Mouse (Mus musculus): Measurements from ENCODE around the gene Zfp622. TPM values are rescaled to one million over a fixed set of nuclear protein-coding genes. Genes with fewer than 3 reads are reported as not detected.
A peak's percentile ranks its signal among the peaks of the same experiment; 100 is the strongest.

Gene Zfp622
- 28.7 and 31.8 TPM in 2 replicates for polyA plus RNA-seq (2015; fragmentation: Nextera tagmentation; extraction: Ambion mirVana)

DNA sequence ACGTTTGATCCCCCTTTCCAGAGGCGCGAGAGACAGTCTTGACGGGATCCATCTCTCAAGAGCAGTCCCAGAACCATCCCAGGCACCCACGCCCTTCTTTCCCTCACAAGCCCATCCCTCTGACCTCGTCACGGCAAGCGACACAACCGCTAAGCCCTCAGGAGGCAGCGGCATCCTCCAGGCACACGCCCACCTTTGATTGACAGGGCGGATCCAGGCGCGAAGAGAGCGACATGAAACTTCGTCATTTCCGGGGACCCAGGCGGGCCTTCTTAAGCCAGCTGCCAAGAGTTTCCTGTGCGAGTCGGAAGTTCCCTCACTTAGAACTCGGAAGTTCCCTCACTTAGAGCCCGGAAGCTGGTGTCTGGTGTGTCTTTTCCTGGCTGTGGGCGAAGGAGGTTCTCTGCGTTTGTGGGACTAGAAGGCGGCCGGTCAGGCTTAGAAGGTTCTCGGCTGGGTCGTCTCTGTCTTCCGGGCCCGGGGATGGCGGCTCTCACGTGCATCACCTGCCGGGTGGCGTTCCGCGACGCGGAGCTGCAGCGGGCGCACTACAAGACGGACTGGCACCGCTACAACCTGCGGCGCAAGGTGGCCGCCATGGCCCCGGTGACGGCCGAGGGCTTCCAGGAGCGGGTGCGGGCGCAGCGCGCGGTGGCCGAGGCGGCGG lies at the start of gene Zfp622:
Gene Zfp622 (plus strand): TSS at position 300 of the 667 bp plus-strand sequence.
- peaks cover 16% of the 10 kb centered on the region for H3K4me1 ChIP-seq
- peak; percentile 98 for ATAC-seq (ENCODE audit: low FRiP score, low read depth)
- peak within 1 kb of the TSS; percentile 93 for H3K9ac ChIP-seq
- peak within 1 kb of the TSS; percentile 92 for H3K27ac ChIP-seq
- H3K9me3 ChIP-seq = no peaks in the 10 kb centered on the region
- H3K4me3 ChIP-seq = peak within 1 kb of the TSS; percentile 76
- under 1% methylated on average over 57 of the region's 57 CpGs for WGBS
- peak within 1 kb of the TSS; percentile 84 for H3K4me2 ChIP-seq (replicated peaks)
- no peaks in the 10 kb centered on the region for H3K27me3 ChIP-seq
- H3K36me3 ChIP-seq = peaks cover 19% of the 10 kb centered on the region

DNA sequence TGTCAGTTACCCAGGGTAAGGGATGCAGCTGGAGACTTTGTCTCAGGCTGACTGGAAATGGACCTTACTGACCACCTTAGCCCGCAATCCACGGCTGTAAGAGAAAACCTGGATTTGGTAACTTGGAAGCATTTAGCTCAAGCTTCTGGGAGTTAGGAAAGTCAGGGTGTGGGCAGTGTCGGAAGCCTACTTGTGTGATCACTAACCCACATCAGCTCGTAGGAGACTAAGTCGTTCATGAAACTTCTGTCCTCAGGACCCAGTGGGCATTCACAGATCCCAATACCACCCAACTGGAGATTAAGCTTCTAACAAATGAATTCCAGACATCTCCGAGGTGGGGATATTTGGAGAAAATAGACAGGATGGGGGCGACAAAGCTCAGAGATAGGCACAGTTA lies 49.8 kb upstream of the Zfp622 start:
- H3K9me3 ChIP-seq = no peaks in the 10 kb centered on the region
- no peak overlapping the region for H3K4me2 ChIP-seq (replicated peaks)
- ATAC-seq (ENCODE audit: low FRiP score, low read depth) = no peak
- no peaks in the 10 kb centered on the region for H3K36me3 ChIP-seq
- no peak overlapping the region for H3K27ac ChIP-seq
- H3K4me1 ChIP-seq = peaks cover 3% of the 10 kb centered on the region
- 78% methylated on average over 7 of the region's 7 CpGs for WGBS
- H3K27me3 ChIP-seq = no peaks in the 10 kb centered on the region
- H3K9ac ChIP-seq = no peak overlapping the region
- H3K4me3 ChIP-seq = no peak overlapping the region

DNA sequence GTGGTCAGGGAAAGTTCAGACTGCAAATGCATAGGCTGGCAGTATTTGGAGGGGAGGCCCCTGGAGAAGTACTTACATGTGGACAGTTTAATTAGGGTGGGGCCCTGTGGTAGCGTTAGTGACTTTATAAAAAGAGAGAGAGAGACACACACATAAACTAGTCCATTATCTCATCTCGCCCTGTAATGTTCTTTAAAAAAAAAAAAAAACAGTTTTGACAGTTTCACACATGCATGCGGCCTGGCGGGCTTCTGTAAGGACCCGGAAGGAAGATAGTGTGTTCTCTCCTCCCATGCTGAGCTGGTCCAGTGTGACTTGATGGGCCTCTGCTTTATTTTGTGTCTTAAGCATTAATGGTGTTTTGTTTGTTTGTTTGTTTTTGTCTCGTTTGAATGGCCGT lies 45.7 kb upstream of the Zfp622 start:
- Histone ChIP-seq H3K9me3 (no peaks in the 10 kb centered on the region), H3K36me3 (no peaks in the 10 kb centered on the region), H3K9ac (no peak overlapping the region), H3K27ac (no peak overlapping the region), H3K4me1 (peaks cover 10% of the 10 kb centered on the region; the same call in 1 of the 2 replicates), H3K4me2 (replicated peaks) (no peak overlapping the region), H3K27me3 (peaks cover 3% of the 10 kb centered on the region; the same call in 1 of the 2 replicates), H3K4me3 (no peak overlapping the region)
- WGBS = 85% methylated on average over 7 of the region's 7 CpGs
- no peak for ATAC-seq (ENCODE audit: low FRiP score, low read depth)

DNA sequence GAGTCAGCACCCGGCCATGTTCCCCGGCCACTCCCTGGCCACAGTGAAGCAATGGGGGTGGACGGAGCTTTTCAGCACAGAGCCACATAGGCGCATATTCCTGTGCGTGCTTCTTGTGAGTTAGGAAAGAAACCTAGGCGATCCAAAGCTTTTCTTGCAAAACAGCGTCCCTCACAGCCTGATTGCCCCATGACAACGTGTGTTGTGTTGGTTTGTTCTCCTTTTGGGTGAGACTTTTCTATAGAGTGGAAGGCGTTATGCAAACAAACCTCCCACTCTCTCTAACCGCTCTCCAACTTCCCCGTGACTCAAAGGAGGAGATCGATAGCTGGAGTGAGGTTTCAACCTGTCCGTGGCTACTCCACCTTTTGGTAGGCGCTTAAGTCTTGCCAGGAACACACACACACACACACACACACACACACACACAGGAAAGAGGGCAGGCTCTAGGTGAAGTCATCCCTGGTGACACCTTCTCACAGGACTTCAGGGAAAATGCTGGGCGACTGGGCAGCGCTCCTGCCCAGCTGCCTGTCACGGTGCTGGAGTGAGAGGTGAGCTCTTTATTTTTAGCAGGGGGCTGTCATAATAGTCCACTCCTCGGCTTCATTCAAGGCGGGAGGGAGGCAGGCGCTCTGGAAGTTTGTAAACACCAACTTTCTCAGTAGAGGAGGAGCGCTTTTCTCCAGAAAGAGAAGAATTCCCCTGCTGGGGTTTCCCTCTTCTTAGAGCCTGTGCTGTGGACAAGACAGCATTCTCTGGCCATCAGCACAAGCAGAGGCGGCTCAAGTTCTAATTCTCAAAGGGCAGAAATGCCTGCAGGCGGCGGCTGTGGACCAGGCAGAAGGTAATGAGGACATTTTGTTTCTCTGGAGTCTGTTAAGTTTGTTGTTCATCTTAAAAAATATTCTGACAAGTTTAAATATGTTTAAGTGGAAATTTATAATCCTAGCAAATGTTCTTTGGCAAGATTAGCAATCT lies 43.5 kb upstream of the Zfp622 start:
- Histone ChIP-seq H3K9me3 (no peaks in the 10 kb centered on the region), H3K9ac (no peak overlapping the region), H3K4me2 (replicated peaks) (peak overlapping the region; percentile 49), H3K4me1 (peaks cover 10% of the 10 kb centered on the region; the same call in 1 of the 2 replicates), H3K27ac (no peak overlapping the region), H3K4me3 (0 out of 2 replicates have a peak overlapping the region, but pooled peaks have one; percentile 11), H3K27me3 (peaks cover 3% of the 10 kb centered on the region; the same call in 1 of the 2 replicates), H3K36me3 (no peaks in the 10 kb centered on the region)
- 40% methylated on average over 24 of the region's 24 CpGs for WGBS
- ATAC-seq (ENCODE audit: low FRiP score, low read depth) = no peak

DNA sequence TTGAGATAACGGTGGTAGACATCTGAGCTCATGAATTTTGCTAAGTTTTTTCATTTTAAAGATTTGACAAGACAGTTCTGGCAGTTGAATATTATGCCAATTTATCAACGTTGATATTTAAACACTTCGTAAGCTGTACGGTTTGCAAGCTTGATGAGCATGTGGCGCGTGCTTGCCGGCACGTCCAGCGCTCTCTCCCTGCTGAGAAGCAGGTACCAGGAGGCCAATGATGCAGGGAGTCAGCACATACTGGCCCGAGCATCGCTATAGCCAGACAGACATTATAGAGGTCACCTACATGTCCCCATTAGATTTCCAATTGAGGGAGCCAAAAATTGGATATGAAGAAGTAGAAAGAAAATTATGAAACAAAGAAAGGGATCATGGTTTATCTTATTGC lies 42.7 kb upstream of the Zfp622 start:
- Histone ChIP-seq H3K27me3 (peaks cover 3% of the 10 kb centered on the region; the same call in 1 of the 2 replicates), H3K4me2 (replicated peaks) (no peak overlapping the region), H3K4me1 (peaks cover 10% of the 10 kb centered on the region; the same call in 1 of the 2 replicates), H3K9ac (no peak overlapping the region), H3K9me3 (no peaks in the 10 kb centered on the region), H3K4me3 (no peak overlapping the region), H3K27ac (no peak overlapping the region), H3K36me3 (no peaks in the 10 kb centered on the region)
- ATAC-seq (ENCODE audit: low FRiP score, low read depth) = no peak
- whole genome bisulfite sequencing = 81% methylated on average over 11 of the region's 11 CpGs

DNA sequence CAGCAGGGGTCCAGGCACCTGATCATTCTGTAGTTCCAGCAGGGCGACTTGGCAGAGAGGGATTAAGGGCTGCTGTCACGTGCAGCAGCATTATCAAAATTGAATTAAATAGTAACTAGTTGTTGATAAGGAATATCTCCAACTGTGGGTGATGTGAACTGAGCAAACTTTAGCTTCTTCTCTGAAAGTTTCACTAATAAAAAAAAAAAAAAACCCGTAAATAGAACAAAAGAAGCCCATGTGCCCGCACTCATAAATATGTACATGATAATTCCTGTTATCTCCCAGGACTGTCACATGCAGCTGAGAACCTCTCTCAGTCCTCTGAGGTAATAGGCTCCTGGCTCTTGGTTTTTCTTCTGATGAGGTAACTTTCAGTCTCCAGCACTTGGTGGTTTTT lies 41.8 kb upstream of the Zfp622 start:
- H3K4me2 ChIP-seq (replicated peaks) = no peak overlapping the region
- no peak overlapping the region for H3K9ac ChIP-seq
- no peak for ATAC-seq (ENCODE audit: low FRiP score, low read depth)
- H3K27me3 ChIP-seq = peaks cover 3% of the 10 kb centered on the region; the same call in 1 of the 2 replicates
- 73% methylated on average over 4 of the region's 4 CpGs for WGBS
- H3K4me3 ChIP-seq = no peak overlapping the region
- H3K27ac ChIP-seq = no peak overlapping the region
- H3K36me3 ChIP-seq = no peaks in the 10 kb centered on the region
- H3K9me3 ChIP-seq = no peaks in the 10 kb centered on the region
- H3K4me1 ChIP-seq = peaks cover 11% of the 10 kb centered on the region; the same call in 1 of the 2 replicates

DNA sequence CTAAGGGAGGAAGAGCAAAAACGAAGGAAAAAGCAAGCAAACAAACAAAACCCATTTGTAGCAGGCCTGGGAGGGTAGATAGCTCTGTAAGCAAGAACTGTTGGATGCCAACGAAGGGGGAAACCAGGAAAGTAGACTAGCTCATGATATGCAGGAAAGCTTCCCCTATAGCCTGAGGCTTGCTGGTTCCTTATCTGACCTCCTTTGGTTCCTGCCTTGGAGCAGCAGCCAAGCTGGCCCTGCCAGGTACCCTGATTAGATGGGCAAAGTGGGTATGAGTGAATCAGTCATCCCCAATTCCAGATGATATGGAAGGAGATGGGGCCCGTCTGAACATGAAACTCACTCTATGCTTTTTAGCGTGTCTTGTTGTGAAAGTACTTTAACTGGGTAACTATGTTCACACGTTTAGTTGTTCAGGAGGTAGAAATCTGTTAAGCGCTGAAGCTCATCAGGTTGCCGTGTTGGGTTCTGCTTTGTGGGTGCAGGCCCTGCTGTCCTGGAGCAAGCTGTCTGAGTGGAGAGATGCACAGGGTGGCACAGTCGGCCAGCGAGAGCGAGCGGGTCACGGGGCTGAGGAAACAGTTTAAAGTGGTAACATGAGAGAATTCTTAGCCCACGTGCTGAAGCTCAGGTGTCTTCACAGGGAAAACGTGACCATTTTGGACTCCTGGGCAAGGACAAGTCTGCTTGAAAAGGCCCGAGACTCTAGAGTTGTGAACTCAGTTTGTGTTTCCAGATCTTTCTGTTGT lies 40.6 kb upstream of the Zfp622 start:
- no peak for ATAC-seq (ENCODE audit: low FRiP score, low read depth)
- 85% methylated on average over 15 of the region's 15 CpGs for WGBS
- H3K27ac ChIP-seq = no peak overlapping the region
- H3K4me2 ChIP-seq (replicated peaks) = no peak overlapping the region
- no peaks in the 10 kb centered on the region for H3K36me3 ChIP-seq
- H3K4me1 ChIP-seq = peaks cover 13% of the 10 kb centered on the region; the same call in 1 of the 2 replicates
- no peak overlapping the region for H3K9ac ChIP-seq
- H3K4me3 ChIP-seq = no peak overlapping the region
- peaks cover 3% of the 10 kb centered on the region; the same call in 1 of the 2 replicates for H3K27me3 ChIP-seq
- H3K9me3 ChIP-seq = no peaks in the 10 kb centered on the region

DNA sequence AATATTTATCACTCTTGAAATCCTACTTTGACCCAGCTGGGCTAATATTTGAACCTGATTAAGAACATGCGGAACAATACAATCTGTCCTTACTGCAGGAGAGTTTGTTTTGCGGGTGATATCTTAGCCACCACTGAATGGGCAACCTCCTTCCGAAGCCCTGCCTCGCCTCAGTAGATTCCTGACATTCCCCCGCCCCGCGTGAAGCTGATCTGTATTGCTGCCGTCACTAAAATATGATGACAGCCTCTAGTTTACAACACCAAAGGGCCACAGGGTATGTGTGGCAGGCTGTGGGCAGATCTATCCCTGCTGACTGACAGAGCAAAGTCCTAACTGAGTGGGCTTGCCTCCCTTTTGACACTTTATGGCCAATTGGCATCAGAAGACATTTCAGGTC lies 38.9 kb upstream of the Zfp622 start:
- ATAC-seq (ENCODE audit: low FRiP score, low read depth) = no peak
- no peaks in the 10 kb centered on the region for H3K36me3 ChIP-seq
- no peak overlapping the region for H3K27ac ChIP-seq
- peaks cover 2% of the 10 kb centered on the region; the same call in 1 of the 2 replicates for H3K27me3 ChIP-seq
- H3K4me3 ChIP-seq = no peak overlapping the region
- no peaks in the 10 kb centered on the region for H3K9me3 ChIP-seq
- 73% methylated on average over 8 of the region's 8 CpGs for WGBS
- no peak overlapping the region for H3K4me2 ChIP-seq (replicated peaks)
- H3K4me1 ChIP-seq = peaks cover 12% of the 10 kb centered on the region; the same call in 1 of the 2 replicates
- H3K9ac ChIP-seq = no peak overlapping the region

DNA sequence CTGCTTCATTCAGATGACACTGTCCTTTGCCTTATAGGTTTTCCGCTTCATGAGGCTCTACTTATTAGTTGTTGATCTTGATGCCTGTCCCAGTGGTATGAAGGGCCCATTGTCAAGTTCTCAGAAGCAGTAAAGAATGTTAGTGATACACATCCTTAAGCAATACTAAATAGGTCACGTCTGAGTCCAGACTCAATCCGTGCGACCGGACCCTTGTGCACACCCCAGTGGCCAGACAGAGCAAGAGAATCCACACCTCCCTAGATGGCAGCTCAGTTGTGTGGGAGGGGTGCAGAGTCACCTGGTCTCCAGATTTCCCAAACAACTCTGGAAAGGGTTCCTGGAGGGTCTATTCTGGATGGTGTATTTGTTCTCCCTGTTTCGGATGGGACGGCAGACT lies 37.7 kb upstream of the Zfp622 start:
- H3K4me1 ChIP-seq = 0 out of 2 replicates have a peak, but pooled peaks cover 4% of the 10 kb centered on the region
- H3K4me3 ChIP-seq = no peak overlapping the region
- no peaks in the 10 kb centered on the region for H3K27me3 ChIP-seq
- H3K4me2 ChIP-seq (replicated peaks) = no peak overlapping the region
- no peak for ATAC-seq (ENCODE audit: low FRiP score, low read depth)
- H3K9ac ChIP-seq = no peak overlapping the region
- no peaks in the 10 kb centered on the region for H3K9me3 ChIP-seq
- H3K27ac ChIP-seq = no peak overlapping the region
- H3K36me3 ChIP-seq = no peaks in the 10 kb centered on the region
- 92% methylated on average over 7 of the region's 7 CpGs for WGBS

DNA sequence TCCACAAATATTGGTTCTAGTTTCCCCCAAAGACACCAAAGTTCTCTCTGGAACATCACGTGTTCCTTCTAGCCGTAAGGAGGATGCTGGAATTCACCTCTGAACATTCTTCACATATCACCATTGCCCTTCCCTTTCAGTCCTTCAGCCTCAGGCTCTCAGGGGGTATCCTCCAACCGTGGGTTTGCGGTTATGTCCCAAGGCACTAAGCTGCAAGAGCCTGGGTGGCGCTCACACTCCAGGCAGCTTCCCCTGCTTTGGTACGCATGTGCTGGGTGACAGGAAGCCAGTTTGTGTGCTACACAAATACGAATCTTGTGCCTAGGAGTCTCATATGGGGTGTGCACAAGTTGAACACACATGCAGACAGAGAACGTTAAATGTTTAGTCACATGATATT lies 36.8 kb upstream of the Zfp622 start:
- H3K27me3 ChIP-seq = no peaks in the 10 kb centered on the region
- no peak overlapping the region for H3K4me3 ChIP-seq
- no peak overlapping the region for H3K4me2 ChIP-seq (replicated peaks)
- no peak overlapping the region for H3K27ac ChIP-seq
- H3K4me1 ChIP-seq = 0 out of 2 replicates have a peak, but pooled peaks cover 4% of the 10 kb centered on the region
- WGBS = 80% methylated on average over 8 of the region's 8 CpGs
- no peaks in the 10 kb centered on the region for H3K9me3 ChIP-seq
- no peaks in the 10 kb centered on the region for H3K36me3 ChIP-seq
- no peak for ATAC-seq (ENCODE audit: low FRiP score, low read depth)
- H3K9ac ChIP-seq = no peak overlapping the region
